Mouse (Mus musculus) cerebellum, adult 2 months (tissue): ENCODE data around the gene Dpp4. TPM values are rescaled to one million over a fixed set of nuclear protein-coding genes. Genes with fewer than 3 reads are reported as not detected.

Experiments
- DNase-seq, 2 experiments: peaks; one replicate each; pipeline ENCODE4 v3.0.0; 2021
- H3K27ac ChIP-seq: fragments of 200-500 bp; 2 replicates; pipeline ENCODE4 v1.5.1; 2012; ENCODE audit warnings: low read length, control low read depth, inconsistent platforms; ENCODE audit not compliant: insufficient read depth
- H3K27me3 ChIP-seq: fragments of 200-500 bp; 2 replicates; pipeline ENCODE4 v1.6.1; 2012; ENCODE audit warnings: inconsistent platforms, mild to moderate bottlenecking, low read length, moderate library complexity; ENCODE audit not compliant: control insufficient read depth, insufficient read depth
- H3K4me1 ChIP-seq: fragments of 200-500 bp; 2 replicates; pipeline ENCODE4 v1.6.1; 2011; ENCODE audit warnings: low read length; ENCODE audit not compliant: control insufficient read depth, insufficient read depth
- H3K4me3 ChIP-seq: fragments of 200-500 bp; replicated peaks from 2 replicates; pipeline ENCODE3; 2011; ENCODE audit warnings: mild to moderate bottlenecking, low read depth, low read length, control low read depth; ENCODE audit not compliant: insufficient read depth
- CTCF ChIP-seq: fragments of 200-500 bp; IDR thresholded peaks from 2 replicates; pipeline ENCODE4 v1.5.1; 2011; ENCODE audit warnings: low read depth, mild to moderate bottlenecking, control low read depth, low read length, moderate library complexity, borderline replicate concordance; ENCODE audit not compliant: insufficient read depth
- POLR2A ChIP-seq: fragments of 200-500 bp; IDR thresholded peaks from 2 replicates; pipeline ENCODE4 v1.6.1; 2011; ENCODE audit warnings: low read length, control low read depth, borderline replicate concordance; ENCODE audit not compliant: insufficient read depth
- WGBS: fragments of 180-500 bp; shearing (Covaris S2); methylation state at CpG from one replicate; pipeline ENCODE4 v1.1.7; 2018; 5-methylcytosine and 5-hydroxymethylcytosine counted together
- polyA plus RNA-seq: library from polyadenylated mRNA; depleted of rRNA; stranded (reverse); fragments of >200 nt; gene quantifications from 2 replicates; pipeline ENCODE4 v1.2.3, GENCODE M21; 2012

Gene Dpp4
- polyA plus RNA-seq, 1 experiment = 0.85 TPM

DNA sequence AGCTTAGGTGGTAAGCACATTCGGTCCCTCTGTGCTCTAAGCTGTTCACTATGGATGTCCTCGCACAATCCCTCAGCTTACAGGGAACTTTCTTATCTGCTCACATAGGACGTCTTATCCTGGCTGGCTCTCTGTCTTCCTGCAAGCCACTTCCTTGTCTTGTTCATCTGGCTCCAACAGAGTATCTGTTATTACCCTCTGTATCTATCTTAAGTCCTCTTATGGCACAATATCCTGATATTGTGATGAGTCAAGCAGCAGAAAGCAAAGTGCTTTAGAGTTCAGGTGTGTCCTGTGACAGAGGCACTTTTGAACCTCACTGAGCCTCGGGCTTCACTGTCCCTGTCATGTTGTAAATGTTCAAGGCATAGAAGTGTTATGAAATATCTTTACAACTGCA is 48.4 kb downstream of the Dpp4 start:
- no peak for DNase-seq
- peaks cover 3% of the 10 kb centered on the region; the same call in 1 of the 2 replicates for H3K4me1 ChIP-seq
- no peaks in the 10 kb centered on the region for H3K27me3 ChIP-seq
- TF ChIP-seq POLR2A (no peak), CTCF (no peak)
- no peak overlapping the region for H3K27ac ChIP-seq
- H3K4me3 ChIP-seq = no peak overlapping the region
- WGBS = 92% methylated on average over 4 of the region's 4 CpGs

DNA sequence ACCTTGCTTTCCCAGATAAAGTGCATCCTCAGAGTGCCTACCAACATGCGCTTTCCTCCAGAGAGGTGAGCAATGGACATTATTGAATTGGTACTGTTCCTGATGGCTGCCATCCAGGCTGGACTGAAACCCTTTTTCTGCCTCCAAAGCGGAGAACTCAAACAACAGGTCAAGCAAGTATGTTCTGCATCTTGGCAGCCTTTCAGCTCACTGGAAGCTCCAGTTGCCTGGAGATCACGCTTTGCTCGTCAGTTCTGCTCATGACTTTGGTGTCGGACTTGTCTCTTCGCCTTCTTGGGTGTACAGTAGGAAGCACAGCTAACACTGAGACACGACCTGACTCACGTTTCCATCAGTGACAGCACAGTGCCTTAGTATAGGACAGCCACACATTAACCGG is 49.8 kb downstream of the Dpp4 start:
- Histone ChIP-seq H3K4me1 (no peaks in the 10 kb centered on the region; the same call in 1 of the 2 replicates), H3K27me3 (no peaks in the 10 kb centered on the region), H3K4me3 (no peak overlapping the region), H3K27ac (no peak overlapping the region)
- TF ChIP-seq CTCF = no peak
- no peak for DNase-seq
- WGBS = 30% methylated on average over 9 of the region's 9 CpGs

DNA sequence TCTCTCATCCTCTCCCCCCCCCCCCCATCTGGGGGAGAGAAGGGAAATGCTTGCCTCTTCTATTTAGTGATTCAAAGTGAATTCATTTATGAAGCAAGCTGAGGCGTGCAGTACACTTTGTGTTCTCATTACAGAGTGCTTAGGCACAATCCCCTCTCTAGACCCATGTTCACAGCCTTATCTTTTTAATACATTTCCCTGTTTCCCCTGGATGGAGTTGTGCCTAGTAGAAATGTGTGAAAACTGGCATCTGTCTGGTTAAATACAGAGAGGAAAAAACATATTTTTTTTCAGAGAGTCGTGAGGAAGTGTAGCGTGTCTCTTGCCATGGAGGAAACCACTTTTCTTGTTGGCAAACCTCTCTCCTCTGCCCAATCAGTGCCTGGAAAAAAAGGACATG is 50.5 kb downstream of the Dpp4 start:
- no peak for DNase-seq

DNA sequence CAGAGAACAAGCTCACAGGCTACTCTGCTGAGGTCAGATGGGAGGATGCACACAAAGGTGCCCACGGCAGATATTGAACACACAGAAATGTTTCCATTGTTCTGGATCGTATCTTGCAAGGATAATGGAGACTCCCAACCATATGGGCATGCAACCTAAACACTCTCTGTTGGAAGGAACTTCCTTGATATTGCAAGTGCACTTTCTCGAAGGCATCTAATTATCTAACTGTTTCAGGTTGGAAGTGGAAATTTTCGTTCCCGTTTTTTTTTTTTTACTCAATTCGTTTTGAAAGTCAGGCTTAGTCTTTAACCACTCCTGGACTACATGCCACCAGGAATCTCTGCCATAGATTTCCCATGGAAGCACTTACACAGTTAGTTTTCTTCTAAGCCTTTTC is 51.2 kb downstream of the Dpp4 start:
- H3K4me1 ChIP-seq = no peaks in the 10 kb centered on the region; the same call in 1 of the 2 replicates
- no peak for TF ChIP-seq CTCF
- TF ChIP-seq POLR2A = no peak
- no peak overlapping the region for H3K4me3 ChIP-seq
- 86% methylated on average over 6 of the region's 6 CpGs for WGBS
- no peak overlapping the region for H3K27ac ChIP-seq
- H3K27me3 ChIP-seq = no peaks in the 10 kb centered on the region
- no peak for DNase-seq

More for the DNA sequence above, 50.5 kb downstream of the Dpp4 start:
- H3K27me3 ChIP-seq = no peaks in the 10 kb centered on the region
- no peak for TF ChIP-seq CTCF
- no peak for TF ChIP-seq POLR2A
- H3K27ac ChIP-seq = no peak overlapping the region
- no peaks in the 10 kb centered on the region; the same call in 1 of the 2 replicates for H3K4me1 ChIP-seq
- no peak overlapping the region for H3K4me3 ChIP-seq
- 61% methylated on average over 3 of the region's 3 CpGs for WGBS

DNA sequence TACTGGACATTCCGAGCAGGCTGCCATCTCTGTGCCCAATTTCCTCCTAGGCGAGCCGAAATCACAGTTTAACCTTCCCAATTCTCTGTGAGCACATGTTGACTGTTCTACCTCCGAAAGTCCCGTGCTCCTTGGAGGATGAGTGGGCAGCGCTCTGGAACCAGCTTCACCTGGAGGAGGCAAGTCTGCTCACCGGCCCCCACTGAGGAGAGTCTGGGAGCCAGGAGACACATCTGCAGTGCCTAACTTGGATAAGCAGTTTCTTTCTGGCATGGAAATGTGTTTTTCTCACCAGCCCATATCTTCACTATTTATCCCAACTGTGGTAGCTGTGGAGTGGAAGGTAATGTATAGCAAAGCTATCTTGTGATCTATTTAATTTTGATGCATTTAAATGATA is 54.8 kb downstream of the Dpp4 start:
- WGBS = 82% methylated on average over 7 of the region's 7 CpGs
- no peak overlapping the region for H3K4me3 ChIP-seq
- no peak for DNase-seq
- no peaks in the 10 kb centered on the region for H3K27me3 ChIP-seq
- H3K27ac ChIP-seq = no peak overlapping the region
- no peak for TF ChIP-seq POLR2A
- no peak for TF ChIP-seq CTCF
- no peaks in the 10 kb centered on the region; the same call in 1 of the 2 replicates for H3K4me1 ChIP-seq

DNA sequence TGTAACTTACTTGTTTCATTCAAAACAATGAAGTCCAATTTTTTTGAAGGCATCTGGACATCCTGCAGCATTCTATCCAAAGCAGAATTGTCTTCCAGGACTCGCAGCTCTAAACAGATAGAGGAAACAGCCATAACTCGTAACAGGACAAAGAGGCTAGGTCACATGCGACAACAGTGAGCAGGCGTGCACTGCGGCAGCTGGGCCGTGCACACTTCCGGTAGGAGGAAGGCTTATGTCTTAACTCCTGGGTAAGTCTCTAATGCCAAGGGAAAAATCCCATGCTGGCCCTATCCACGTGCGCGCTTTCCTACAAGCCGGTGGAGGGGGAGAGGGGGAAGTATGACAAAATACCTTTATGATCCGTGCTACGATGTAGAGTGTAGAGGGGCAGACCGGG is 55.4 kb downstream of the Dpp4 start:
- TF ChIP-seq POLR2A (no peak), CTCF (no peak)
- Histone ChIP-seq H3K27ac (no peak overlapping the region), H3K4me1 (no peaks in the 10 kb centered on the region), H3K4me3 (no peak overlapping the region), H3K27me3 (no peaks in the 10 kb centered on the region)
- DNase-seq = no peak
- WGBS = 78% methylated on average over 14 of the region's 14 CpGs

DNA sequence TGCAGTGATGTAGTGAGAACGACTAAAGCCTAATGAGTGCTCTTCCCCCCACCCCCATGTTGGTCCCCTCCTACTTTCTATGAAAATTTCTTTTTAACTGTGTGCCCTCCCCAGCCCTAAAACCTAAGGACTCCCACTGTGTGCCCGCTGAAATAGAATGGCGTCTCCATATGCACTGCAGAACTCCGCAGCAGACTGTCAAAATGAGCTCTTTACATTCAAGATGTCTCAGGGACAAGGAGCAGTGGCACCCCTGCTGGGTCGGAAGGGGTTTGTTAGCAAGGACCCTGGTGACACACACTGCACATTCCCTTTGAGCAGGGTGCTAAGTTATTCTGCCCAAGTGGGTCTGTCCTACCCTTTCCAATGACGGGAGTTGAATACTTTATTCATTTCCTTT is 56.3 kb downstream of the Dpp4 start:
- Histone ChIP-seq H3K27ac (no peak overlapping the region), H3K4me1 (no peaks in the 10 kb centered on the region), H3K27me3 (no peaks in the 10 kb centered on the region), H3K4me3 (no peak overlapping the region)
- TF ChIP-seq CTCF (no peak), POLR2A (no peak)
- no peak for DNase-seq
- WGBS = 43% methylated on average over 6 of the region's 6 CpGs

DNA sequence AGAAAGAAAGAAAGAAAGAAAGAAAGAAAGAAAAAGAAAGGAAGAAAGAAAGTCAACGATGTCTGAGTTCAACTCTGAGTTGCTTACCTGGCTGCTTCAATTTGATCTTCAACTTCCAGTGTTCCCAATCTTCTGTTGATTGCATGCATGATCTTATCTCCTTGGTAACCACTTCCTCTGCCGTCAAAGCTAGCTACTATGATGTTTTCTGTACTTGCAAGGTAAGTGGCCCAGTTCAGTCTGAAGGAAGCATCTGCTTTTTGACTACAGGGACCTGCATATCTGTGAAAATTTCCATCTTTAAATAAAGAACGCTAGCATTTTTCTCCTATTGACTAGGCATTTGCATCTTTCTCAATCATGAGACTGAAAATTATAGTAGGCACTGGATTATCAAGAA is 60.0 kb downstream of the Dpp4 start:
- H3K27ac ChIP-seq = no peak overlapping the region
- H3K4me1 ChIP-seq = no peaks in the 10 kb centered on the region
- TF ChIP-seq CTCF (no peak), POLR2A (no peak)
- WGBS = 78% methylated on average over 3 of the region's 3 CpGs
- no peak for DNase-seq
- H3K27me3 ChIP-seq = no peaks in the 10 kb centered on the region
- H3K4me3 ChIP-seq = no peak overlapping the region
